In genomic region chr14:17981258-17981657, GRCm38 (mm10) we compare ENCODE assay signal across 19 mouse cellular contexts.
"Had no signal": no experiment of that assay in that cellular context is flagged by ENCODE, and none has a peak within 500 bp of the region (broad histone marks: within the 10 kb centered on the region; RNA-seq: fewer than 3 reads in every experiment).

No protein-coding gene starts in this region.

- H3K9ac ChIP-seq: limb, embryonic 13.5 days; liver, embryonic 12.5 days; liver, embryonic 15.5 days; lung, embryonic 15.5 days; midbrain, embryonic 12.5 days; midbrain, embryonic 15.5 days had no signal

- H3K9me3 ChIP-seq: limb, embryonic 10.5 days; limb, embryonic 13.5 days; liver, embryonic 12.5 days; liver, embryonic 15.5 days; lung, embryonic 15.5 days; midbrain, embryonic 12.5 days; midbrain, embryonic 15.5 days had no signal

- H3K4me1 ChIP-seq: limb, embryonic 10.5 days; limb, embryonic 13.5 days; liver, embryonic 12.5 days; liver, embryonic 15.5 days; lung, embryonic 15.5 days; midbrain, embryonic 12.5 days; midbrain, embryonic 15.5 days had no signal

- DNase-seq: kidney, adult 18-20 months; kidney, adult 9 months; kidney, postnatal 14 days; kidney, postnatal 4 days; liver; lung, adult 18-20 months; lung, postnatal 10 days; lung, postnatal 36 days; right cerebral cortex, adult 18-20 months; thymus, adult 2 months; thymus, postnatal 14 days; thymus, postnatal 4 days had no signal

- H3K27ac ChIP-seq: limb, embryonic 10.5 days; limb, embryonic 13.5 days; liver, embryonic 12.5 days; liver, embryonic 15.5 days; lung, embryonic 15.5 days; midbrain, embryonic 12.5 days; midbrain, embryonic 15.5 days had no signal

- H3K4me3 ChIP-seq: limb, embryonic 10.5 days; limb, embryonic 13.5 days; liver, embryonic 12.5 days; liver, embryonic 15.5 days; lung, embryonic 15.5 days; midbrain, embryonic 12.5 days; midbrain, embryonic 15.5 days had no signal

- ATAC-seq: liver, embryonic 12.5 days; midbrain, embryonic 15.5 days had no signal

- H3K36me3 ChIP-seq: limb, embryonic 10.5 days; limb, embryonic 13.5 days; liver, embryonic 12.5 days; liver, embryonic 15.5 days; lung, embryonic 15.5 days; midbrain, embryonic 12.5 days; midbrain, embryonic 15.5 days had no signal

- H3K4me2 ChIP-seq: limb, embryonic 13.5 days; liver, embryonic 12.5 days; liver, embryonic 15.5 days; lung, embryonic 15.5 days; midbrain, embryonic 12.5 days; midbrain, embryonic 15.5 days had no signal

- H3K27me3 ChIP-seq: limb, embryonic 13.5 days; liver, embryonic 12.5 days; liver, embryonic 15.5 days; lung, embryonic 15.5 days; midbrain, embryonic 12.5 days; midbrain, embryonic 15.5 days had no signal
